Mouse (Mus musculus) liver, embryonic 16.5 days (tissue): ENCODE measurements around the gene Zfp467. TPM values are rescaled to one million over a fixed set of nuclear protein-coding genes. Genes with fewer than 3 reads are reported as not detected.

Experiments
- ATAC-seq: fragments of 200-750 bp; cut with Nextera tagmentation; 2 replicates; pipeline ENCODE4 v1.8.0; 2017; ENCODE audit warnings: low read depth, mild to moderate bottlenecking, moderate number of reproducible peaks, moderate library complexity
- H3K27ac ChIP-seq: fragments of 300-500 bp; sonication (generic); 2 replicates; pipeline ENCODE4 v1.5.1; 2014; ENCODE audit warnings: mild to moderate bottlenecking, low read length
- H3K27me3 ChIP-seq: fragments of 300-500 bp; sonication (generic); 2 replicates; pipeline ENCODE4 v1.6.1; 2014; ENCODE audit warnings: low read depth, low read length, mixed read lengths; ENCODE audit not compliant: control insufficient read depth, insufficient read depth
- H3K36me3 ChIP-seq: fragments of 300-500 bp; sonication (generic); 2 replicates; pipeline ENCODE4 v1.6.1; 2014; ENCODE audit warnings: mild to moderate bottlenecking; ENCODE audit not compliant: control insufficient read depth, insufficient read depth
- H3K4me1 ChIP-seq: fragments of 300-500 bp; sonication (generic); 2 replicates; pipeline ENCODE4 v1.6.1; 2014; ENCODE audit warnings: low read depth, low read length, mixed read lengths; ENCODE audit not compliant: control insufficient read depth
- H3K4me2 ChIP-seq: fragments of 300-500 bp; sonication (generic); 2 replicates; pipeline ENCODE4 v1.6.1; 2014; ENCODE audit warnings: low read depth, low read length, mixed read lengths
- H3K4me3 ChIP-seq: fragments of 300-500 bp; sonication (generic); 2 replicates; pipeline ENCODE4 v1.5.1; 2014; ENCODE audit warnings: low read depth, mild to moderate bottlenecking, low read length
- H3K9ac ChIP-seq: fragments of 300-500 bp; sonication (generic); 2 replicates; pipeline ENCODE4 v1.6.1; 2014; ENCODE audit warnings: low read depth, low read length
- H3K9me3 ChIP-seq: fragments of 300-500 bp; sonication (generic); replicated peaks from 2 replicates; pipeline ENCODE4 v1.6.1; 2016; ENCODE audit warnings: low read length; ENCODE audit not compliant: control insufficient read depth
- WGBS: fragments of 180-500 bp; shearing (Covaris S2); extraction: QIAGEN DNeasy Blood & Tissue Kit; methylation state at CpG from one replicate; pipeline ENCODE4 v1.1.7; 2014; ENCODE audit not compliant: insufficient replicate concordance; 5-methylcytosine and 5-hydroxymethylcytosine counted together
- polyA plus RNA-seq: library from polyadenylated mRNA; unstranded; fragments of >200 nt; fragmentation: Nextera tagmentation; extraction: Ambion mirVana; gene quantifications from 2 replicates; pipeline ENCODE4 v1.2.1, GENCODE M21; 2015

Gene Zfp467
- polyA plus RNA-seq, 1 experiment from 2014 or later = 2.8 TPM

GRCm38 (mm10) chr6:48444310-48445180 lies 1.1 kb downstream of the Zfp467 start:
- Histone ChIP-seq H3K4me1 (peaks cover 3% of the 10 kb centered on the region; the same call in 1 of the 2 replicates), H3K9ac (peak overlapping the region; percentile 66), H3K27ac (peak overlapping the region; percentile 63), H3K4me2 (peak overlapping the region; percentile 77), H3K4me3 (peak overlapping the region; percentile 65), H3K9me3 (no peaks in the 10 kb centered on the region), H3K36me3 (no peaks in the 10 kb centered on the region; the same call in 1 of the 2 replicates), H3K27me3 (peaks cover 15% of the 10 kb centered on the region)
- whole genome bisulfite sequencing = under 1% methylated on average over 29 of the region's 34 CpGs
- peak; percentile 60 for ATAC-seq

- Histone ChIP-seq H3K4me2 (peak overlapping the region; percentile 77), H3K4me3 (peak overlapping the region; percentile 65), H3K27me3 (peaks cover 15% of the 10 kb centered on the region), H3K36me3 (no peaks in the 10 kb centered on the region; the same call in none of the 2 replicates), H3K4me1 (peaks cover 3% of the 10 kb centered on the region; the same call in 1 of the 2 replicates), H3K9me3 (no peaks in the 10 kb centered on the region), H3K27ac (no peak overlapping the region), H3K9ac (no peak overlapping the region)
- peak; percentile 85 for ATAC-seq
- WGBS = 5% methylated on average over 19 of the region's 19 CpGs
Observed at GRCm38 (mm10) chr6:48443592-48444309, 1.9 kb downstream of the Zfp467 start.

GRCm38 (mm10) chr6:48440306-48441014 lies 5.2 kb downstream of the Zfp467 start:
- no peak overlapping the region for H3K9ac ChIP-seq
- H3K27ac ChIP-seq = no peak overlapping the region
- no peaks in the 10 kb centered on the region for H3K9me3 ChIP-seq
- WGBS = 47% methylated on average over 14 of the region's 14 CpGs
- no peak overlapping the region for H3K4me3 ChIP-seq
- H3K27me3 ChIP-seq = peaks cover 6% of the 10 kb centered on the region
- H3K4me2 ChIP-seq = no peak overlapping the region
- peaks cover 3% of the 10 kb centered on the region; the same call in 1 of the 2 replicates for H3K4me1 ChIP-seq
- peaks cover 7% of the 10 kb centered on the region for H3K36me3 ChIP-seq
- ATAC-seq = no peak

GRCm38 (mm10) chr6:48439654-48440053 lies 6.0 kb downstream of the Zfp467 start:
- Histone ChIP-seq H3K9me3 (no peaks in the 10 kb centered on the region), H3K27ac (no peak overlapping the region), H3K4me1 (peaks cover 3% of the 10 kb centered on the region; the same call in 1 of the 2 replicates), H3K36me3 (peaks cover 7% of the 10 kb centered on the region), H3K4me3 (no peak overlapping the region), H3K9ac (no peak overlapping the region), H3K4me2 (no peak overlapping the region), H3K27me3 (no peaks in the 10 kb centered on the region)
- ATAC-seq = no peak

- H3K27me3 ChIP-seq = no peaks in the 10 kb centered on the region
- no peaks in the 10 kb centered on the region for H3K9me3 ChIP-seq
- no peak overlapping the region for H3K4me3 ChIP-seq
- no peak overlapping the region for H3K9ac ChIP-seq
- H3K4me1 ChIP-seq = peaks cover 2% of the 10 kb centered on the region; the same call in 1 of the 2 replicates
- no peak overlapping the region for H3K4me2 ChIP-seq
- no peak overlapping the region for H3K27ac ChIP-seq
- WGBS = 74% methylated on average over 55 of the region's 55 CpGs
- H3K36me3 ChIP-seq = peaks cover 7% of the 10 kb centered on the region
- no peak for ATAC-seq
Observed at GRCm38 (mm10) chr6:48438475-48439125, 7.0 kb downstream of the Zfp467 start.

- no peak overlapping the region for H3K4me2 ChIP-seq
- H3K4me3 ChIP-seq = no peak overlapping the region
- no peaks in the 10 kb centered on the region; the same call in 1 of the 2 replicates for H3K4me1 ChIP-seq
- H3K36me3 ChIP-seq = peaks cover 7% of the 10 kb centered on the region
- H3K27me3 ChIP-seq = no peaks in the 10 kb centered on the region
- WGBS = 80% methylated on average over 35 of the region's 35 CpGs
- ATAC-seq = no peak
- no peaks in the 10 kb centered on the region for H3K9me3 ChIP-seq
- H3K27ac ChIP-seq = no peak overlapping the region
- H3K9ac ChIP-seq = no peak overlapping the region
Observed at GRCm38 (mm10) chr6:48437679-48438376, 7.8 kb downstream of the Zfp467 start.

- Histone ChIP-seq H3K9ac (no peak overlapping the region), H3K4me2 (no peak overlapping the region), H3K4me3 (no peak overlapping the region), H3K9me3 (no peaks in the 10 kb centered on the region), H3K27ac (no peak overlapping the region), H3K36me3 (peaks cover 7% of the 10 kb centered on the region), H3K27me3 (no peaks in the 10 kb centered on the region), H3K4me1 (no peaks in the 10 kb centered on the region; the same call in 1 of the 2 replicates)
- ATAC-seq = no peak
- WGBS = 58% methylated on average over 5 of the region's 5 CpGs
Observed at GRCm38 (mm10) chr6:48435706-48436349, 9.8 kb downstream of the Zfp467 start.
